Mouse (Mus musculus) forebrain, embryonic 16.5 days (tissue): Measurements from ENCODE around the gene Ptpn21. TPM values are rescaled to one million over a fixed set of nuclear protein-coding genes. Genes with fewer than 3 reads are reported as not detected.

Experiments used
- ATAC-seq: fragments of 200-750 bp; cut with Nextera tagmentation; 2 replicates; pipeline ENCODE4 v1.8.0; 2017; ENCODE audit warnings: mild to moderate bottlenecking, moderate library complexity
- H3K27ac ChIP-seq: fragments of 300-500 bp; sonication (generic); 2 replicates; pipeline ENCODE4 v1.5.1; 2014; ENCODE audit warnings: low read length, control low read depth
- H3K27me3 ChIP-seq: fragments of 300-500 bp; sonication (generic); replicated peaks from 2 replicates; pipeline ENCODE4 v1.6.1; 2014; ENCODE audit warnings: low read length; ENCODE audit not compliant: control insufficient read depth, insufficient read depth
- H3K36me3 ChIP-seq: fragments of 300-500 bp; sonication (generic); 2 replicates; pipeline ENCODE4 v1.6.1; 2014; ENCODE audit not compliant: control insufficient read depth, insufficient read depth
- H3K4me1 ChIP-seq: fragments of 300-500 bp; sonication (generic); replicated peaks from 2 replicates; pipeline ENCODE4 v1.6.1; 2014; ENCODE audit warnings: low read length; ENCODE audit not compliant: control insufficient read depth, insufficient read depth
- H3K4me2 ChIP-seq: fragments of 300-500 bp; sonication (generic); 2 replicates; pipeline ENCODE4 v1.6.1; 2014; ENCODE audit warnings: mild to moderate bottlenecking, low read length, control low read depth
- H3K4me3 ChIP-seq: fragments of 300-500 bp; sonication (generic); replicated peaks from 2 replicates; pipeline ENCODE4 v1.5.1; 2014; ENCODE audit warnings: mild to moderate bottlenecking, low read length, control low read depth
- H3K9ac ChIP-seq: fragments of 300-500 bp; sonication (generic); replicated peaks from 2 replicates; pipeline ENCODE4 v1.6.1; 2014; ENCODE audit warnings: low read depth, low read length, control low read depth
- H3K9me3 ChIP-seq: fragments of 300-500 bp; sonication (generic); 2 replicates; pipeline ENCODE4 v1.6.1; 2016; ENCODE audit warnings: low read length; ENCODE audit not compliant: control insufficient read depth
- WGBS: fragments of 180-500 bp; shearing (Covaris S2); extraction: QIAGEN DNeasy Blood & Tissue Kit; methylation state at CpG from one replicate; pipeline ENCODE4 v1.1.7; 2014; 5-methylcytosine and 5-hydroxymethylcytosine counted together
- polyA plus RNA-seq: library from polyadenylated mRNA; unstranded; fragments of >200 nt; fragmentation: Nextera tagmentation; extraction: Ambion mirVana; gene quantifications from 2 replicates; pipeline ENCODE4 v1.2.1, GENCODE M21; 2015

Gene Ptpn21
- polyA plus RNA-seq, 1 experiment from 2014 or later = 5.4 TPM

GRCm38 (mm10) chr12:98644852-98645251 is 92.4 kb downstream of the Ptpn21 start:
- Histone ChIP-seq H3K27ac (no peak overlapping the region), H3K4me1 (no peaks in the 10 kb centered on the region), H3K9ac (no peak overlapping the region), H3K9me3 (no peaks in the 10 kb centered on the region), H3K4me3 (no peak overlapping the region), H3K4me2 (no peak overlapping the region), H3K36me3 (peaks cover 6% of the 10 kb centered on the region), H3K27me3 (no peaks in the 10 kb centered on the region)
- no peak for ATAC-seq

DNA sequence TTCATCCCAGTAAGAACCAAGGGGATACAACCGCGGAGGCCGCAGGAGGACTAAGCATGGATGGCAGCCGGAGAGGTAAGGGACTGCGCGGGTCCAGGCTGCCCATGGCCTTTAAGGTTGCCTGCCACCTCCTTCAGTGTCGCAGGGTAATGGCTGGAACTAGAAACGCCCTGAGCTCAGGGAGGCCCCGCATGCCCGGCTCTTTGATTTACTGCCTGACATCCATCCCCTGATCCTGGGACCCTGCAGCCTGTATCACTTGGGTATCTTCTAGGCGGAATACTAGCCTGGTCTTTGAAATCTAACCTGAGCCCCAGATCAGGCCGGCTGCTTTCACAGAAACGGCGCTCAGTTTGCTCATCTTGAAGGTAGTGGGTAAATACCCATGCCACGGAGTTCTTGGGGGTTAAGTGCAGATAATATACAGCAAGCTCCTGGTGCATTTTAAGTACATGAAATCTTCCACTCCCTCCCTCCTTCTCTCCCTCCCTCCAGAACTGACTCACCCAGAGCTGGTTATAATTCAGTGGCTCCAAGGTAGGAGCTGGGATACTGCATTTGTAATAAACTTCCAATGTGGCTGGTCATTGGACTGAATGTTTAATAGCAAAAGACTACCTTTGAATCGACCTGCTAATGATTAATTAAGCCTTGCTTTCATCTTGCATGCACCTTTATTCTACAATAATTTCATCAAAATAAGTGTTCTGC is 108.8 kb downstream of the Ptpn21 start:
- Histone ChIP-seq H3K4me1 (peaks cover 10% of the 10 kb centered on the region), H3K4me2 (peak overlapping the region; percentile 71), H3K9me3 (no peaks in the 10 kb centered on the region), H3K36me3 (peaks cover 2% of the 10 kb centered on the region; the same call in 1 of the 2 replicates), H3K27me3 (no peaks in the 10 kb centered on the region), H3K9ac (peak overlapping the region; percentile 82), H3K4me3 (peak overlapping the region; percentile 94), H3K27ac (peak overlapping the region; percentile 56)
- WGBS = 2% methylated on average over 16 of the region's 16 CpGs
- peak; percentile 87 for ATAC-seq

DNA sequence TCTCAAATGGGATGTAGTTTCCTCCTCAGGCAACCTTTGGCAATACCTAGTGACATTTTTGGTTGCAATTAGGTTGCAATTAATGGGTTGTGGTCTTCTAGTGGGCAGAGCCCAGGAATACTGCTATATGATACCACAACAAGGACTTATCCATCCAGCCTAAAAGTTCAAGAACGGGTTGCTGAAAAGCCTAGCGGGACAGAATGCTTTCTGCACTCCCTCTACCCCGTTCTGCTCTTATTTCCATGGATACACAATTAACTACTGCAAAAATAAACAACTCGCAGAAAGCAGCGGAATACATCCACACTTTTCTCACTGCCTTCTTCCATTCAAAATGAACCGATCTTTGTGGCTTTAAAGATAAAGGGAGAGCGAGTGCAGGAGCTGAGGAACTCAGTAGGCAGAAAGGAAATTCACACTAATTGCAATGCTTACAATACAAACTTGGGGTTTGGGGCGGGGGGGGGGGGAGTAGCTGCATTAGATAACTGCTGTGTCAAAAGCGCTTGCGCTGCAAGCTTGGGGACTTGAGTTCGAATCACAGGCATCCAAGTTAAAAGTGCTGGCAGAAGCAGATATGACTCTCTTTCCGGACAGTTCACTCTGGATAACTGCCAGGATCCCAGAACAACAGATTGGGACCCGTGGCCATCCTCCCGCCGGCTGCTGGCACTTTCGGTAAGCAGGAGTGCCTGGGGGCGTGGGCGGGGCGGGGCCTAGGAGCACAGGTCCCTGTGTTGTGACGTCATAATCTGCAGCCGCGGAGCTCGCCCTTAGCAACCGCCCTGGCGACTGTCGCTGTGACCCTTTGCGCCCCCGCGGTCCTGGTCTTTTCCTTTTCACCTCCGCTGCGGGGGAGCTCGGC is 109.6 kb downstream of the Ptpn21 start, which contains the start of gene Spata7:
Gene Spata7 (plus strand): TSS at position 766 of the 868 bp plus-strand sequence.
- ATAC-seq = peak; percentile 92
- H3K9ac ChIP-seq = peak within 1 kb of the TSS; percentile 82
- no peaks in the 10 kb centered on the region for H3K27me3 ChIP-seq
- peak within 1 kb of the TSS; percentile 56 for H3K27ac ChIP-seq
- no peaks in the 10 kb centered on the region for H3K36me3 ChIP-seq
- no peaks in the 10 kb centered on the region for H3K9me3 ChIP-seq
- WGBS = 2% methylated on average over 32 of the region's 32 CpGs
- peak within 1 kb of the TSS; percentile 94 for H3K4me3 ChIP-seq
- H3K4me2 ChIP-seq = peak within 1 kb of the TSS; percentile 71
- peaks cover 10% of the 10 kb centered on the region for H3K4me1 ChIP-seq

Other genes with a start within 250 kb of the Ptpn21 start
- 57.8 and 58.8 TPM in 2 replicates for gene Kcnk10, start 159.1 kb downstream of the Ptpn21 start, polyA plus RNA-seq
- 27.4 and 32.1 TPM in 2 replicates for gene Spata7, start 109.2 kb downstream of the Ptpn21 start, polyA plus RNA-seq
- 127 and 136 TPM in 2 replicates for gene Zc3h14, start 9.6 kb upstream of the Ptpn21 start, polyA plus RNA-seq
- 16.1 and 25.6 TPM in 2 replicates for gene Eml5, start 164.1 kb upstream of the Ptpn21 start, polyA plus RNA-seq
- gene Ttc8, start 183.2 kb upstream of the Ptpn21 start, polyA plus RNA-seq = 35.4 and 39.2 TPM in 2 replicates